Mouse (Mus musculus) neural tube, embryonic 10.5 days (tissue): ENCODE measurements around the gene Dock9.

Source experiments
- DNase-seq: peaks from one replicate; pipeline ENCODE4 v3.0.0-alpha.2; 2017; ENCODE audit warnings: low spot score; ENCODE audit errors: extremely low spot score

Gene Dock9

GRCm38 (mm10) chr14:121797457-121798410, at the start of gene Dock9:
Gene Dock9, minus strand, starts transcription at chr14:121797837.
- DNase-seq, result peak; percentile 99

GRCm38 (mm10) chr14:121844486-121844885, 46.8 kb upstream of the Dock9 start:
- DNase-seq, result no peak

- DNase-seq, result no peak
These were observed 42.6 kb upstream of the Dock9 start for GRCm38 (mm10) chr14:121840217-121840616.

- no peak for DNase-seq
These were observed 40.5 kb upstream of the Dock9 start for GRCm38 (mm10) chr14:121838161-121838560.

DNA sequence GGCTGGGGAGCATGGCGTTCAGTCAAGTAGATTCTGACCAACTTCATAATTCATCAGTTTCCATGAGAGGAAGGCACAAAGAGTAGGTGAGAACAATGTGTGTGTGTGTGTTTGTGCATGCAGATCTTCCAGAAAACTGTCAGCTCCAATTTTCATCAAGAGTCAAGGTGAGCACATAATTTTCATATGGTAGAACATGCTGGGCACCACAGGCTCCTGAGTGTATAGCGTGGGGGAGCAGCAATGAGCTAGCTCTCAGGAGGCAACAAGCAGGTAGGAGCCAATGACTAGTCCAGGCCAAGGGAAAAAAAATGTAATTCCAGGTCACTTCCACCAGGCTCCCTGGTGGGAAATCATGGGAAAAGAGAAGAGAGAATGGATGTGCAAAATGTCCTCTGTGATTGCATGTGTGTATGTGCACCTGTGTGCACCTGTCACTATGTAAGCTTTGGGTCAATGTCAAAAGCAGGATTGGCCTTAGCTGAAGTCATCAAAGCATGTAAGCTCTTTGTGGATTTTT, 35.4 kb upstream of the Dock9 start:
- no peak for DNase-seq

DNA sequence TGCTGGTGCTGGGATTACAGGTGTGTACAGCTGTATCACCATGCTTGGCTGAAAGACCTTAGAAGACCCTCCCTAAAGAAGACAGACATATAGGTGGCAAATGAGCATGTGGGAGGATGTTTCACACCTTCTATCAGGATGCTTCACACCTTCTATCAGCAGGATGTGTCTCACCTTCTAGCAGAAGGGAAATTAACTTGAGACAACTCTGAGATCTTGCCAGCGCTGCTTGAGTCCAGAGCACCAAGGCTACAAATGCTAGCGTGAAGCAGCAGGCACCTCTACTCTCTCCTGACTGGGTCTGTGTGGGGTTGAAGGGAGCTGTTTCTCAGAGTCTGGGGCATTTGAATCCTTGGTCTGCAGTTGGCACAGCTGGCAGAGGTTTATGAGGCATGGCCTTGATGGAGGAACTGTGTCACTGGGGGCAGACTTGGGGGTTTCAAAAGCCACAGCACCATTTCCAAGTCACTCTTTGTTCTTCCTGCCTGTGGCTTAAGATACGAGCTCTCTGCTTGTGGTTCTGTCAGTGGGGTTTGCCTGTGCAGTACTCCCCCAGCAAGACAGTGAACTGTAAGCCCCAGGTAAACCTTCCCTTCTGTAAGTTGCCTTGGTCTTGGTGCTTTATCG, 32.3 kb upstream of the Dock9 start:
- no peak for DNase-seq

- no peak for DNase-seq
These were observed 29.5 kb upstream of the Dock9 start for GRCm38 (mm10) chr14:121827091-121827490.

DNA sequence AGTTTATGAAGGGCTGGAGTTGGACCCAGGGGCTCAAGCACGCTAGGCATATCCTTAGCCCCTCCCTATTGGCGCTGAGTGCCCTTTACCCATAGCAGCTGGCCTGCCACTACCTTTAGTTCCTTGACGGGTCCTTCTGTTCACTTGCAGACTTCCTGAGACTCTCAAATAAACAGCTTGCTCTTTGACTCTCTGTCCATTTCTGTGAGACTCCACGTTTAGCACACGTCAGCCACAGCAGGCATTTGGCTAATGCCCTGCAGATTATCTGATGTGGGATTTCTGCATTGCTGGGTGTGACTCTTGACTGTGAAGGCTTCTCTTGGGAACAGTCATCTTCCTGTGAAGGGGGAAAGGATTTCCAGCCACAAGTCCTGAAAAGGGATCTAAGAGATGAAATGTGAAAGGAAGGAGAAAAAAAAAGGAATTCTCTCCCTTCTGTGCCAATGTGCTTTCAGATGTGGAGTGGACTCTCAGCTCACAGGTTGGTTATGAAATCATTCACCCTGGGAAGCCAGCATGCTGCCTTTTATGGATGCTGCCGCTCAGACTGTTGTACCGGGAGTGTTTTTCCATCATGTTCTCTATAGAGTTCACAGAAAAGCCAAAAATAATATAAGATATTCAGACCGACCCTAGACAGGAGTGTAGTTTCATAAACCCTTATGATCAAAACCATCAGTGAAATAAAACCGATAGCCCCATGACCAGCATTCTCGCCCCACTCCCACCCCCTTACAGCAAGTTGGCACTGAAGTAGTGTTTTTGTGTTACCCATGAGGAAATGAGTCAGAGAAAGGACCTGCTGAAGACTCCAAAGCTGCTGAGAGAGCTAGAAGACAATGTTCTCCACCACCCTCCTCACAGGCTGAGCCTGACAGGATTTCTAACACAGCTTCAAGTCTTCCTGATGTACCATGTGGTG, 28.1 kb upstream of the Dock9 start:
- no peak for DNase-seq

- DNase-seq, result no peak
These were observed 26.9 kb upstream of the Dock9 start for GRCm38 (mm10) chr14:121824322-121825103.

- DNase-seq, result no peak
These were observed 25.4 kb upstream of the Dock9 start for GRCm38 (mm10) chr14:121822997-121823396.

DNA sequence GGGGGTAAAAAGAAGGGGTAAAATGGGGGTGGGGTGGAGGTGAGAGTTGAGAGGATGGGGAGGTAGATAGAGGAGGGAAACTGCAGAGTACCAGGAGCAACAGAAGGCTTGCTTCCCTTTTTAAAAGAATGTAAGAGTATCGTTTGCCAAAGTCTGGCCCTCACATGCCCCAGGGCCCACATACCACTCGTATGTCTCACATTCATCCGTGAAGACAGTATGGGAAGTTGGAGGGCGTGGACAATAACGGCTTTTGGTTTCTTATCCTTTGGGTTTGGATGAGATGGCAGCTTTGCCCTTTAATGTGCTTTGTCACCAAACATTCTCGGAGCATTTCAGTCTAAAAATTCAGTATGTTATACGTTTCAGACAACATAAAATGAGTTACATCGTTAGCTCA, 24.9 kb upstream of the Dock9 start:
- DNase-seq, result no peak

DNA sequence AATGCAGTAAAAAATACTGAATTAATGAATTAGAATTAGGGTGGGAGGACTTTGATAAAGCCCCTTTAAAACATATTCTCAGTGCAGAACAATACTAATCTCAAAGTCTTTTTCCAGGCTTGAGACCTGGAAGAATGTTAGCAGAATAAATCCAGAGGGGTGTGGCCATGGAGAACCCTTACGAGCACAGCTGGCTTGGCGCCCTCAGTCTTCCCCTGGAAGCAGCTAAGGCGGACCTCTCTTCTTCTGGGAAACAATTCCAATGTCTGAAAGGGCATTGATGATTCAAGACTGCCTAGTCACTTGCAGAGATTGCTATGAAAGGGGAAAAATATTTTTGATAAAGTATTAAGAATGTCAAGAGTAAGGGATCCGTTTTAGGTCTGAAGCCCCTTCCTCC, 9.2 kb upstream of the Dock9 start:
- no peak for DNase-seq

DNA sequence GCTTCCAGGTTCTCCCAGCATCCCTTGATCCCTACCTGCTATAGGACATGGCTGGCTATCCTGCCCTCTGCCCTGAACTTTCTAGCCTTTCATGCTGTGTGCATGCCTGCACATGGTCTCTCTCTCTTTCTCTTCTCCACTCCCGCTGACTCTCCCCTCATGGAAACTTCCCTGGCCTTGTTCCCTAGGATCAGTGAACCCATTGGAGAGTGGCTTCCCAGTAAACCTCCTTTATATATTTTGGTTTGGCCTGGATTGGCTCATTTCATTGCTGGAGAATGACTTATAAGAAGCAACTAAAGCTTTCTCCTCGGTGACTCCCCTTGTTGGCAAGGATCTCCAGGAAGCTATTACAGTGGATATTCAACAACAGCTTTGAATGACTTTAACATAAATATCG, 8.7 kb upstream of the Dock9 start:
- no peak for DNase-seq

DNA sequence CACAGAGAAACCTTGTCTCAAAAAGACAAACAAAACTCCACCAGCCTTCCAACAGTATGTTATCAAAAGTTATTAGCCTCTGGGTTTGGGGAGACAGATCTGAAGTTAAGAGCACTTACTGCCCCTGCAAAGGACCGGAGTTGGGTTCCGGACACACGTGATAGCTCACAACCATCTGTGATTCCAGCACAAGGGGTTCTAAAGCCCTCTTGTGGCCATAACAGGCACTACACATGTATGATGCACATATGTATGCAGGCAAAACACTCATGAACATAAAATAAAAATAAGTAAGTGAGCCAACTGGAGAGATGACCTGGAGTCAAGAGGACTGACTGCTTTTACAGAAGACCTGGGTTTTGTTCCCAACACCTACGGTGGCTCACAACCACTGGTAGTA, 6.8 kb upstream of the Dock9 start:
- DNase-seq, result no peak

DNA sequence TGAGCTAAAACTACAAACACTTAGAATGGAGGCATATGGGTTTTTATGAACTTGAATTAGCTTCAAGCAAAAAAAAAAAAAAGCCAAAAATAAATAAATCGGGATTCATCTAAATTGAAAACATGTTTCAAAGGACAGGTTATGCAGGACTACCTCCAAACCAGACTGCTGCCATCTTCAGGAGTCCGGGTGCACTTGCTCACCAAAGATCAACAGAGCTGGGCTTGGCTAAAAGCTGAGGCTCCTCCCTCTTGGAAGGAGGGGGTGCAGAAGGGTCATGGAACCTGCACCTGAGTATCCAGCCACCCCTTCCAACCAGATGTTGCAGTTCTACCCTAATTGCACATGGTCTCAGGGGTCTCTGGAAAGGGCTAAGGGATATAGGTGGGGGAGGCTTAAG, 3.3 kb upstream of the Dock9 start:
- no peak for DNase-seq

GRCm38 (mm10) chr14:121799112-121799511, 1.5 kb upstream of the Dock9 start:
- no peak for DNase-seq

GRCm38 (mm10) chr14:121798411-121798799, 768 bp upstream of the Dock9 start:
- DNase-seq, result peak; percentile 86

DNA sequence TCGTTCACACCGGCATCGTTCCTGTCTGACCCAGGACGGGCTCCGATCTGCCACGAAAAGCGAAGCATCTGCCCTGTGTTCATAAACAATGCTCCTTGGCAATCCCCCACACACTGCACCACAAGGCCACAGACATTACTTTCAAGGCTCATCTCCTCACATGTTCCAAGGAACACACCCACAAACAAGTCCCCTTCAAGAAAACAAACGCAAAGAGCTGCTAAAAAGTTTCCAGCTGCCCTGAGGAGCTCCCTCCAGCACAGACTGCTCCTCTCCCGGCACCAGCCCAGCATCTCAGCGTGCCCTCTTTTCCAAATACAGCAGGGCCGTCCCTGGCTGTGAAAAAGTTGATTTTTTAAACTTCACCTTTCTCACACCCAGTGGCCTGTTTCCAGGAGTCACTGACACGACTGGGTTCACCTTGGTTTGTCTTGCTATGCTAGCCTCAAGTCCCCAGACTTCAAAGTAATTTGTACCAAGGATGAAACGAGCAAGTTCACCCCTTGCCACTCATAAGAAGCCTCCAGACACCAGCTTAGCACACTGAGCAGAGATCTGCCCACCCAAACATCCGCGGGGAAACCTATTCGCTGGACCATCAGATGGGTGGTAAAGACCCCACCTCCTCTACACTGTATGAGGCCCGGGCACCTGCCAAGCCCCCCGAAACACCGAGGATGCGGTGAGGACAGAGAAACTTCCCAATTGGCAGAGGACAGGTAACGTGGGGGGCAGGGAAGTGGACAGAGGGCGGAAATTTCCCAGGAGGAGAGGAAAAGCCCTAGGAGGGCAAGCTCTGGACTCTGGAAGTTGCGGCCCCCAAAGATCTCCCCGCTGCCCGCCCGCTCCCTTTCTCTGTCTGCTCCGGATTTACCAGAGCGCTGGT, 823 bp downstream of the Dock9 start:
- DNase-seq, result peak; percentile 28

DNA sequence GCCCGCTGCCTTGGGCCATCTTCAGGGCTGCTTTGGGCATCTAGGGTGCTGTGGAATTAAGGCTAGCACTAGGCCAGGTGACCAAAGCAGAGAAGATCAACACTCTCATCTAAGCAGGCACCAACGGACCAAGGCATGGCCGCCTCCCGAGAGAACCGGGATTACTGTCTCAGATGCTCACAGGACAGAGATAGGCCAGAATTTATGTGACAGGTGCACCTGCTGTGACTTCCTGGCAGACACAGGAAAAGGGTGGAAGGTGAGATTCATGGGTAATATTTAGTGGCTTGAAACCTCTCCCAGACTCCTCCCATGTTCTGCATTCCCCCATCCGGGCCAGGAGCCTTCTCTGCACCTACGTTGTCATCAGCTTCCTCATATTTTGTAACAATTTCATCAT, 2.1 kb downstream of the Dock9 start:
- no peak for DNase-seq

- no peak for DNase-seq
These were observed 4.0 kb downstream of the Dock9 start for GRCm38 (mm10) chr14:121793639-121794038.
